In genomic region chr9:8592618-8593017, GRCm38 (mm10) we compare ENCODE assay signal across 8 mouse cellular contexts. TPM values are rescaled to one million over a fixed set of nuclear protein-coding genes. Genes with fewer than 3 reads are reported as not detected.
A peak's percentile ranks its signal among the peaks of the same experiment; 100 is the strongest.
DNase-seq lines count a peak whose midpoint lies in the region; ATAC-seq lines count a peak whose summit lies in the region.

No protein-coding gene starts in this region.

- no peak for ATAC-seq in cerebellum, adult (ENCODE audit: insufficient number of reproducible peaks, low FRiP score, low TSS enrichment)
- no peak for ATAC-seq in erythroid progenitor cell, adult 5-6 weeks (replicated peaks; ENCODE audit: low FRiP score, poor library complexity, severe bottlenecking)

- intact Hi-C loops in left cerebral cortex, postnatal 4 days (cut with DNase I) = no loop called here

- DNase-seq in cerebellum, adult 11-12 months = peak; percentile 12
- peak; percentile 39 for DNase-seq in left cerebral cortex, postnatal 4 days
- DNase-seq in left cerebral cortex, adult 9 months (ENCODE audit: low spot score in 2 of 2) = no peak
- DNase-seq in adrenal gland, postnatal 10 days = peak; percentile 47
- peak; percentile 2 for DNase-seq in kidney, postnatal 14 days
- DNase-seq in adipocyte (ENCODE audit: low spot score) = no peak

RNA-seq across cellular contexts. Expression of gene Trpc6, which starts 48.7 kb away (rescaled TPM):
- 1 to 10 TPM; 3.3 to 4.0 TPM for total RNA-seq in left cerebral cortex, postnatal 4 days (2021)
- 1 to 10 TPM; 2.9 to 3.6 TPM for total RNA-seq in adrenal gland, postnatal 10 days (2021)
- total RNA-seq in erythroid progenitor cell, adult 5-6 weeks (2015; ENCODE audit: low replicate concordance) = not detected in 2 replicates
- 0.77 TPM in 1 of 2 replicates, not detected in the other for total RNA-seq in erythroid progenitor cell, adult 5-6 weeks (2017; ENCODE audit: low replicate concordance)

Comparison
In these comparisons a context has a peak if more than half of its experiments do, and no peak if none do; other contexts are left out.
1. DNase-seq: peak in cerebellum, adult 11-12 months (single experiment), left cerebral cortex, postnatal 4 days (single experiment), adrenal gland, postnatal 10 days (single experiment) and kidney, postnatal 14 days (single experiment); none in left cerebral cortex, adult 9 months (0 of 2) and adipocyte (single experiment).